Mouse (Mus musculus): ENCODE measurements around the gene Lrp2bp. TPM values are rescaled to one million over a fixed set of nuclear protein-coding genes. Genes with fewer than 3 reads are reported as not detected.

Gene Lrp2bp
- polyA plus RNA-seq, 1 experiment = not detected

DNA sequence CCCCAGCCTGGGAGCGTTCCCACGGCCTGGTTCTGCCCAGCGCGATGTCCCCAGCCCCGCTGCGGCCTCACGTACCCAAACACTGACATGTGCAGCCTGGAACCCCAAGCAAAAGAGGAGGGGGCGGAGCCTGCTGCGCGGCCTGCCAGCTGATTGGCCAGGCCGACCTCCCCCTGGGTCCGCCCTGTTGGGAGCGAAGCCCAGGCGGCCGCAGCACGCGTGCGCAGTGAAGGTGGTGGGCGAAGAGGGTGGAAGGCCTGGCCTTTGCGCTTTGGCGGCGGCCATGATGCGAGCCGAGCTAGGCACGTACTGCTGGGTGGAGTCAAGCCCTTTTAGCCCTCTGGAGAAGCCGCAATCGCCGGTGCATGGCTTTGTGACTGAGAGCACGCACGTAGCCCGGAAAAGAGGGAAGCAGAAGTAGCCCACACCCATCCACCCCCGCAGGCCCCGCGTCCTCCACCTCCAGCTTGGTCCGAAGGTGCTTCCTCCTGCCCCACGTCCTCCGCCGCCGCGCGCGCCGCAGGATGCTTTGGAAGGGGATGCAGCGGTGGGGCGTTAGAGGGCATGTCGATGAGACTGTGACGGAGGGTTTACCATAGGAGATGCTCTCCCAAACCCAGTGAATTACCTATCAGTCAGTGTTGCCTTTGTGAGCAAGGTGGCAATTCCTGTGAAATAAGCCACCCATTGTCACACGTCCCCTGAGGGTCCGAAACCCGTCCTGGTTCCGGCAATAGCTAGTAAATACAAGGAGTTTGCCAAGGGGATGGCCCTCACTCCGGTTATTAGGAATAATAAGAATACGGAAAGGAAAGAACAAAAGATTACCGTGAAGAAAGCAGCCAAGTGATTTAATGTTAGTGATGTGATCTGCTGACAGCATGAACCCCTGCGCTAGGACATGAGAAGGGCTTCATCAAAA lies 942 bp downstream of the Lrp2bp start:
- peak overlapping the region; percentile 84 for H3K27ac ChIP-seq (ENCODE audit: control insufficient read depth, insufficient read depth, low read length)
- H3K36me3 ChIP-seq (ENCODE audit: control insufficient read depth, insufficient read depth, low read length) = peaks cover 15% of the 10 kb centered on the region; the same call in 1 of the 2 replicates
- 10% methylated on average over 55 of the region's 55 CpGs for WGBS
- no peaks in the 10 kb centered on the region for H3K27me3 ChIP-seq (ENCODE audit: control insufficient read depth, insufficient read depth, low read length)
- peaks cover 5% of the 10 kb centered on the region for H3K4me1 ChIP-seq (replicated peaks; ENCODE audit: control insufficient read depth, insufficient read depth, low read length)
- peak overlapping the region; percentile 74 for H3K4me3 ChIP-seq (ENCODE audit: control insufficient read depth, insufficient read depth, low read length)
- TF ChIP-seq CTCF (IDR thresholded peaks at IDR 0.05; ENCODE audit: borderline replicate concordance, control insufficient read depth, extremely low read depth, insufficient read depth, low read length, poor library complexity) (0 out of 2 replicates have a peak, but pooled peaks have one; percentile 60), POLR2A (IDR thresholded peaks at IDR 0.05; ENCODE audit: control insufficient read depth, extremely low read depth, insufficient read depth, low read length, poor library complexity) (peak; percentile 89)
- DNase-seq = peak; percentile 99

DNA sequence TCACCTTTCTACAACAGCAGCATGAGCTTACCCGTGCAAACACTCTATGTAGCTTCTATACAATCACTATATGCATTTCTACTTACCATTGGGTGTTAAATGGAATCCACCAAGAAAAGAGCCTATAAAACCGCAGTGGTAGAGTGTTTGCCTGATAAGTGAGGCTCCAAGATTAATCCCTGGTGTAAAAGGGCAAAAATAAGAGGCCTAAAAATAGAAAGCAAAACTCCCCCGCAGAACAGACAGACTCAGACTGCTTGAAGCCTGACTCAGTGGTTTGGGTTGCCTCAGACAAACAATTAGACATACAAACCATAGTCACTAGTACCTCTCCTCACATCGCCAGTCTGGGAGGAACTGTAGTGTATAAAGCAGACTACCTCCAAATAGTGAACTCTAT lies 6.5 kb downstream of the Lrp2bp start, which contains the start of gene Ankrd37:
Gene Ankrd37, minus strand, starts transcription at position 112 of the 400 bp plus-strand sequence.
- Histone ChIP-seq H3K4me3 (ENCODE audit: control insufficient read depth, insufficient read depth, low read length) (no peak within 1 kb of the TSS), H3K36me3 (ENCODE audit: control insufficient read depth, insufficient read depth, low read length) (no peaks in the 10 kb centered on the region), H3K27ac (ENCODE audit: control insufficient read depth, insufficient read depth, low read length) (no peak within 1 kb of the TSS), H3K27me3 (ENCODE audit: control insufficient read depth, insufficient read depth, low read length) (no peaks in the 10 kb centered on the region), H3K4me1 (replicated peaks; ENCODE audit: control insufficient read depth, insufficient read depth, low read length) (no peaks in the 10 kb centered on the region)
- WGBS = 70% methylated on average over 4 of the region's 4 CpGs
- no peak for DNase-seq
- TF ChIP-seq POLR2A (IDR thresholded peaks at IDR 0.05; ENCODE audit: control insufficient read depth, extremely low read depth, insufficient read depth, low read length, poor library complexity) (no peak), CTCF (IDR thresholded peaks at IDR 0.05; ENCODE audit: borderline replicate concordance, control insufficient read depth, extremely low read depth, insufficient read depth, low read length, poor library complexity) (no peak)

DNA sequence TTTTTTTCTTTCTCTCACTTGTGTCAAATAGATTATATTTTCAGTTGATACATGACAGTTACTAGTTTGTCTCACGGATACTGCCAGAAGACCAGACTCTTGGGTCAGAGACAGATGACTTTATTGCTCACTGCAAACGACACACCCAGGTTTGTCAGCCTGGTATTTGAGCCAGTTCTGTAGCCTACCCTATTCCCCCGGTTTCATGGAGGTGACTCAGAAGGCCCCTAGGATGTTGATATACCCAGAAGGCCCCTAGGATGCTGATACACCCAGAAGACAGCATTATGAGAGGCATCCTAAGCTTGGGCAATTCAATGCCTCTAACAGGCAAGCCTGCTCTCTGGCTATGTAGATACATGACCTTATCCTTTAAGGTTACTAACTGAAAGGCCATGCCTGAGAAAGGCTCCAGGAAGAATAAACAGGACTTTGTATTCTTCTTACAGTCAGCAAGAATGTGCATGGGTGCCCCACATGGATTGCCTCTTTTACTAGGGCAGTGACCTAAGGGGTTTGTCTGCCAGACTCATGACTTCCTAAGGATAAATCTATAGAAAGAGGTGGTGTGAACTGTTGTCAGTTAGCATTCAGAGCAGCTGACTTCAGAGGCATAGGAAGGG lies 8.1 kb downstream of the Lrp2bp start:
- no peak for DNase-seq
- no peaks in the 10 kb centered on the region for H3K27me3 ChIP-seq (ENCODE audit: control insufficient read depth, insufficient read depth, low read length)
- H3K36me3 ChIP-seq (ENCODE audit: control insufficient read depth, insufficient read depth, low read length) = no peaks in the 10 kb centered on the region
- WGBS = 90% methylated on average over 3 of the region's 3 CpGs
- no peaks in the 10 kb centered on the region for H3K4me1 ChIP-seq (replicated peaks; ENCODE audit: control insufficient read depth, insufficient read depth, low read length)
- TF ChIP-seq CTCF (IDR thresholded peaks at IDR 0.05; ENCODE audit: borderline replicate concordance, control insufficient read depth, extremely low read depth, insufficient read depth, low read length, poor library complexity) = no peak
- no peak for TF ChIP-seq POLR2A (IDR thresholded peaks at IDR 0.05; ENCODE audit: control insufficient read depth, extremely low read depth, insufficient read depth, low read length, poor library complexity)
- H3K4me3 ChIP-seq (ENCODE audit: control insufficient read depth, insufficient read depth, low read length) = no peak overlapping the region
- H3K27ac ChIP-seq (ENCODE audit: control insufficient read depth, insufficient read depth, low read length) = no peak overlapping the region

DNA sequence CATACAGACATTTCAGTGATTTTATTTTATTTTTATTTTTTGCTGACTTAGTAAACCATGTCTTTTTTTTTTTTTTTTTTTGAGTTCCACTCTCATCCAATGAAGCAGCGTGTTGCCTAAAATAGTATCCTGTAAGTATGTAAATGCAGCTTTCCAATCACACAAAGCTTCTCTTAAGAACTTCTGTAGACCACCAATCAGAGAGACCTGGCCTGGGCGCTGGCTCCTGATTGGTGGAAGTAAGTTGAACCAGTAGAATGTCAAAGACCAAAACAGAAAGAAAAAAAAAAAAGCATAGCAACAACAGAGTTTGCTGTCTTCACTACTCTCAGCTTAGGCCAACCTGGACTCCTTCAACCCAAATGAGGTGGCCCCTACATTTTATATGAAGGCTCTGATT lies 11.2 kb downstream of the Lrp2bp start:
- no peak for TF ChIP-seq CTCF (IDR thresholded peaks at IDR 0.05; ENCODE audit: borderline replicate concordance, control insufficient read depth, extremely low read depth, insufficient read depth, low read length, poor library complexity)
- no peak for TF ChIP-seq POLR2A (IDR thresholded peaks at IDR 0.05; ENCODE audit: control insufficient read depth, extremely low read depth, insufficient read depth, low read length, poor library complexity)
- WGBS = 90% methylated on average over 2 of the region's 2 CpGs
- Histone ChIP-seq H3K4me1 (replicated peaks; ENCODE audit: control insufficient read depth, insufficient read depth, low read length) (no peaks in the 10 kb centered on the region), H3K27ac (ENCODE audit: control insufficient read depth, insufficient read depth, low read length) (no peak overlapping the region), H3K4me3 (ENCODE audit: control insufficient read depth, insufficient read depth, low read length) (no peak overlapping the region), H3K36me3 (ENCODE audit: control insufficient read depth, insufficient read depth, low read length) (no peaks in the 10 kb centered on the region), H3K27me3 (ENCODE audit: control insufficient read depth, insufficient read depth, low read length) (no peaks in the 10 kb centered on the region)
- no peak for DNase-seq

DNA sequence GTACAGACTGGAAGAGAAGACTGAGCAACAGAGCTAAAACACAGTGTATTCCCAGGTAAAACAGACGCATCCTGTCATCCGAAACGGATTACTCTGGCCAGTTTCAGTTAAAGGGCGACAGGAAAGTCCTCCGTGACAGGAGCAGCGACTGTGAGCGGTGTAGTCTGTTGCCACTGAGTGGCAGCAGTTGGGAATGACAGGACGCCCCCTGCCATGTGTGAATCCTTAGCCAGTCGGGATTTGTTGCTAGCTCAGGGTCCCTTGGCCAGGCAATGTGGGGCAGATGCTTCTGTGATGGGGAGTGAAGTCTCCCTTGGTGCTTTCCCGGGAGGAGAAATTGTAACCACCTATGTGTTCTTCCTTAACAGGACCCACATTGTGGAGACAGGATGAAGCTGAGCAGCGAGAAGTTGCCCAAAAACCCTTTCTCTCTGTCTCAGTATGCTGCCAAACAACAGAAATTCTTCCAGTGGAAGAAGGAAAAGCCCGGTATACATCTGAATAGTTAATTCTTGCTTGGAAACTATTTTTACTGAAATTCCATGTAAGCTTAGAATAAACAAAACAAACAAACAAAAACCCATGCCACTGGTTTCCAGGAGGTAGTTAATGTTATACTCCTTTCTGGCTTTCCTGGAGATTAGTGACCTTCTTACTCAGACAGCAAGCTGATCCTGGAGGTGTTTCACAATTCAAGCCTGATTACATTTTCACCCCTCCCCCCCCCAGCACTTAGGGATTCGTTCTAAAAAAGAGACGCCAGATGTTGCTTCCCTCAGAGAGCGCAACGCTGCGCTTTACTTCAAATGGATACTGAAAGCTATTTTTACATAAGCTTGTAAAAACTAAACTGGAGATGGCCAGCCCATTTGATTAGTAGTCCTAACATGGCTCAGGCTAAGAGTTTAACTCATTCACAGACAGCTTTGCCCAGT lies 11.9 kb downstream of the Lrp2bp start:
- Histone ChIP-seq H3K27me3 (ENCODE audit: control insufficient read depth, insufficient read depth, low read length) (no peaks in the 10 kb centered on the region), H3K4me1 (replicated peaks; ENCODE audit: control insufficient read depth, insufficient read depth, low read length) (no peaks in the 10 kb centered on the region), H3K36me3 (ENCODE audit: control insufficient read depth, insufficient read depth, low read length) (no peaks in the 10 kb centered on the region), H3K27ac (ENCODE audit: control insufficient read depth, insufficient read depth, low read length) (no peak overlapping the region), H3K4me3 (ENCODE audit: control insufficient read depth, insufficient read depth, low read length) (no peak overlapping the region)
- WGBS = 60% methylated on average over 17 of the region's 17 CpGs
- DNase-seq = no peak
- TF ChIP-seq POLR2A (IDR thresholded peaks at IDR 0.05; ENCODE audit: control insufficient read depth, extremely low read depth, insufficient read depth, low read length, poor library complexity) = no peak
- TF ChIP-seq CTCF (IDR thresholded peaks at IDR 0.05; ENCODE audit: borderline replicate concordance, control insufficient read depth, extremely low read depth, insufficient read depth, low read length, poor library complexity) = no peak

DNA sequence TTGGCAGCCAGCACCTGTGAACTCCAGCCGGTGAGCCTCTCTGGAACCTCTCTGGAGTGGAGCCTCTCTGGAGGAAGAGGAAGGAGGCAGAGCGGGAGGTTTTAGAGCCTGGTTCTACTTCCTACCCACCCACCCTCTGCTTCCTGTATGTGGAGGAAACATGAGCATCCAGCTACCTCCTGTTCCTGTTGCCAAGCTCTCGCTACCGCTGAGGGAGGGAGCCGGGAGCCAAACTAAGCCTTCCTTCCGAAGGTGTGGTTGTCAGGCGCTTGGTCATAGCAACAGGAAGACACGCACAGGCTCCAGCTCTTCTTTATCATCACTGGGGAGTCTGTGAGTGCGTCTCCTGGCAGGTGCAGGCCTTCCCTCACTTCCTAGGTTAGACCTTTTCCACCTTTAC lies 23.1 kb downstream of the Lrp2bp start:
- TF ChIP-seq CTCF (IDR thresholded peaks at IDR 0.05; ENCODE audit: borderline replicate concordance, control insufficient read depth, extremely low read depth, insufficient read depth, low read length, poor library complexity) (no peak), POLR2A (IDR thresholded peaks at IDR 0.05; ENCODE audit: control insufficient read depth, extremely low read depth, insufficient read depth, low read length, poor library complexity) (no peak)
- Histone ChIP-seq H3K4me3 (ENCODE audit: control insufficient read depth, insufficient read depth, low read length) (no peak overlapping the region), H3K27me3 (ENCODE audit: control insufficient read depth, insufficient read depth, low read length) (no peaks in the 10 kb centered on the region), H3K4me1 (replicated peaks; ENCODE audit: control insufficient read depth, insufficient read depth, low read length) (no peaks in the 10 kb centered on the region), H3K36me3 (ENCODE audit: control insufficient read depth, insufficient read depth, low read length) (no peaks in the 10 kb centered on the region), H3K27ac (ENCODE audit: control insufficient read depth, insufficient read depth, low read length) (no peak overlapping the region)
- no peak for DNase-seq
- WGBS = 85% methylated on average over 9 of the region's 9 CpGs
